Mouse (Mus musculus) mesoderm, embryonic 11.5 days (tissue): ENCODE measurements around the gene Lman1l.

Experiments
- DNase-seq: peaks from one replicate; pipeline ENCODE4 v3.0.0-alpha.2; 2012; ENCODE audit warnings: low read depth, low spot score

Gene Lman1l

DNA sequence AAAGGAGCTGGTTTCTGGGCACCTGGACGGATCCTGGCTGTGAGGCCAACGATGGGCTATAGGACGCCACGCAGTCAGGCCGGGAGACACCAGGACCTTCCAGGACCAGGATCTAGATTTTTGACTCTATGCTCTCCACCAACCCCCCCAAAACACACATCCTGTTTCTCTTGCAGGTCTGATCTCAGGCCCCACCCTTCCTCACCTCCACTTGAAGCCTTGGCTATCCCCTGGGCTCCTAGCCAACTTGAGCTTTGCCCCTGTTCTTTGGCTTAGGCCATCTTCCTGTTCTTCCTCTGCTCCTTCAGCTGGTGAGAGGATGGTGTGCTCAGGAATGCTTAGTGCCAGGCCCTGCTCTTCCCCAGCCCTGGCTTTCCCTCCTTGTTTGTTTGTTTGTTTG is at the start of gene Lman1l:
Gene Lman1l (minus strand): TSS at position 101 of the 400 bp plus-strand sequence.
- DNase-seq: no peak

DNA sequence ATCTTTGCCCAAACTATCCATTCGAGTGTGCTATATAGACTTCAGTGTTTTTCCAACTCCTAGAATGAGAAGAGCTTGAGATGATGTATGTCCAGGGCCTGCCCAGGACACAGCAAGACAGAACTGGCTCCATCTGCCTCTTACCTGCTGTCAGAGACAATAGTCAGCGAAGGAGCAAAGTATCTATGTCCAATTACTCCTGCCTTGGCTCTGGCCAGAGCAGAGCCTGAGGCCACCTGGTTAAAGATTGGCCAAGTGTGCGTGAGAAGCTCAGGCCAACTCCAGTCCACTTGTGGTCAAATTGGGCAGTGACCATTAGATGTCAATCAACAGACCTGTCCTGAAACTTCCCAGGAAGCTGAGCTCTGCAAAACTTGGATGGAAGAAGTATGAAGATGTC is 49.0 kb upstream of the Lman1l start:
- DNase-seq: no peak

DNA sequence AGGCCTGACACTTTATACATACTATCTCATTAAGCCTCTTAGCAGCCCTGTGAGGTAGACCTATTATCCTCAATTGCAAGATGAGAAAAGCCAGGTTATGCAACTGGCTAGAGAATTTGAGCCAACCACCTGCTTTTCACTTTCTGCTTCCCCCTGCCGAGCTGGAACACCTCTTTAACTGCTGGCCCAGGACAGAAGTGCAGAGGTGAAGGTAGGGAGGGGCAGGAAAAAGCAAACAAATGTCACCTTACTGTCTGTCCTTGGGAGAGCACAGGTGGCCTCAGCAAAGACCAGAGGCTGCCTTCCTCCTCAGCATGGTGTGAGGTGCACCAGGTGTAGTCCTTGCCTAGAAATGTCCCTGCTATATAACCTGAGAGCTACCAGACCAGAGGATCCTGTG is 47.7 kb upstream of the Lman1l start:
- no peak for DNase-seq

DNA sequence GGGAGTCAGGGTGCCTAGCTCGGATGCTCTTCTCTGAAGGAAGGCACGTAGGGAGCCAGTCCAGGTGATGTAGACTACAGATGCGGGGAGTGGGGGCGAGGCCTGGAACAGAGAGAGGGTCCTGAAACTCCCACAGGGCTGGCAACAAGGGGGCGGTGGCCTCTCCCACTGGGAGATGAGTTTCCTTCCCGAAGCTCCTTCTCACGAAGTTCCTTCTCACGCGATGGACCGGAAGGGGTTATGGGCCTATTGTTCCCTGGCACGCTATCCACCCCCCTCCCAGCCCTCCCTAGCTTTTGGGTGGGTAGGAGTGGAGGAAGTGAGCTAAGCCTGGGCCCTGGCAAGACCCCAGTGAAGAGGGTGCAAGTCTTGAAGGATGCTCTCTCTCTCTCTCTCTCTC is 47.2 kb upstream of the Lman1l start:
- DNase-seq: no peak

DNA sequence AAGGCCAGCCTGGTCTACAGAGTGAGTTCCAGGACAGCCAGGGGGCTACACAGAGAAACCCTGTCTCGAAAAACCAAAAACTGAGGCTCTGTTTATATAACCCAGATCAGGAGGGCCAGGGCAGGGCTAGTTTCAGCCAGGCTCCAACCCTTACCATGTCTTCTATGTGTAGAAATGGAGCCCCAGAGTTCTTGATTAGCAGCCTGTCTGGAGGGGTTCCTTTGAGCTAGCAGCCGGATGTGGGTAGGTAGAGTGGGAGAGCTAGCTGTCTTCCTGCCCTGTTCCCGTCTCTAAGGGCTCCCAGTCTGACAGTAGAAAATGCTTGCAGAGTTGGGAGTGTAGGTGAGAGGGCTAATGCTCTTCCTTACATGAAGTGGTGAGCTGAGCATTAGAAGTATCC is 46.6 kb upstream of the Lman1l start:
- no peak for DNase-seq

DNA sequence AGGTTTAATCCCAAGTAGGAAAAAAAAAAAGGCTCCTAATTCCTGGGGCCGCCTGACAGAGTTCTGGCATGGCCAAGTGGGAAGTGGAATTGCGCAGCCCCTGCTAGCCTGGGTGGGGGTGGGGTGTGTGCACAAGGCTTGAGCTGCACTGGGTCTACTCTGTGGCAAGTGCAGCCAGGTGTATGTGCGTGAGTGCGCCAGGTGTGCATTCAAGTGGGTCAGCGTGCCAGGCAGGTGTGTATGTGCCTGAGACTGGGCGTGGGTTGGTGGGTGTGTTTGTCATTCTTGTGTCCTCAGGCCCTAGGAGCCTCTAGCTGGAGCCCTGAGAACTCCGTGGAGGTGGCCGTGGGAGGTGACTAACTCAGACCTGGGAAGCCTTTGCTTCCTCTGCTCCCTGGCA is 46.0 kb upstream of the Lman1l start:
- no peak for DNase-seq

DNA sequence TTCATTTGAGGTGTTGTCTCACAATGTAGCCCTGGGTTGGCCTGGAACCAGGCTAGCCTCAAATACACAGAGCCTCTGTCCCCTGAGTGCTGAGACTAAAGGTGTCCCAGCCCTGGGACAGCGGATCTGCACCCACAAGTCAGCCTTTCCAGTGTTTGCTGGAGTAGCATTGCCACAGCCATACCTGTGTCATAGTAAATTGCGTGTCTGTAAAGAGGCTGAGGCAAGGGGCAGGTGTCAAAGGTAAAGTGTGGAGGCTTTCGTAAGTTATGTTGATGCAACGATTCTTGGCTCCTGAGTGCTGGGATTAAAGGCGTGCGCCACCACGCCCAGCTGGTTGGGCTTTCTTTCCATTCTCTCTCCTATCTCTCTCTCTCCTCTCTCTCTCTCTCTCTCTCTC is 44.0 kb upstream of the Lman1l start:
- DNase-seq: no peak

DNA sequence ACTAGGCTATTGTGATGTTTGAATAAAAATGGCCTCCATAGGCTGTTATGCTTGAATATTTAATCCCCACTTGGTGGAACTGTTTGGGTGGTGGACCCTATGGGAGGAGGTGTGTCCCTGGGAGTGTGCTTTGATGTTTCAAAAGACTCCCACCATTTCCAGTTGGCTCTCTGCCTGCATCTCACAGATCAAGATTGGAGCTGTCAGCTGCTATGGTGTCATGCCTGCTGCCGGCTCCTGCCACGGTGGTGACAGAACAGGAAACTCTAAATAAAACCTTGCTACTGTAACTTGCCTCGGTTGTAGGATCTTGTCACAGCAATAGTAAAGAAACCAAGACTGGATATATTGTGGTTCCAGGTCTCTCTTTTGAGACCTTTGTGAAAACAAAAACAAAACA is 41.0 kb upstream of the Lman1l start:
- no peak for DNase-seq

DNA sequence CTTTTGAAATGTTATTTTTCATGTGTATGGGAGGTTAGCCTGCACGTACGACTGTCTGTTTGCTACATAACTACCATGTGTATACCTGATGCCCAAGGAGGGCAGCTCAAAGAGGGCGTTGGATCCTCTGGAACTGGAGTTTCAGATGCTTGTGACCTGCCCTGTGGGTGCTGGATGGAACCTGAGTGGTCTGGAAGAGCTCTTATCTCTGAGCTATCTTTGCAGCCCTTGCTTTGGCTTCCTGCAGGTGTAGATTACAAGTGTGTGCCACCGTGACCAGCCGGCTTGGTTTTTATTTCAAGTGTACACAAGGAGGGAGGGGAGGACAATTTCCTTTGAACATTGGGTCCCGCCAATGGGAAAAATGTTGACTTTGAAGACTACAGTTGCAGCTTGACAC is 39.9 kb upstream of the Lman1l start:
- DNase-seq: no peak

DNA sequence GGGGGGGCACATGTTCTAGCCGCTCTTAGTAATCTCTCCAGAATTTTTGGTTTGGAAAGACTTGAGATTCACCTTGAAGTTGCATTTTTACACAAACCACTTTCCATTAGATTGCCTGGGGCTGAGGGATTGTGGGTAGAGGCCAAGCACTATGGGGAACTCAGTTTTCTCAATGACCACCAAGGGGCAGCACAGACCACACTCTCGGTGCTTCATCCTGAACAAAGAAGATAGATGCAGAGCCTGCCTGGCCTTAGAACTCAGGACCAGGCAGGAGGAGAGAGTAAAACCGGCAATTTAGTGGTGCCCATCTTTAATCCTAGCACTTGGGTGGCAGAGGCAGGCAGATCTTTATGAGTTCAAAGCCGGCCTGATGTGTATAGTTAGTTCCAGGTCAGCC is 39.2 kb upstream of the Lman1l start:
- peak; percentile 79 for DNase-seq

DNA sequence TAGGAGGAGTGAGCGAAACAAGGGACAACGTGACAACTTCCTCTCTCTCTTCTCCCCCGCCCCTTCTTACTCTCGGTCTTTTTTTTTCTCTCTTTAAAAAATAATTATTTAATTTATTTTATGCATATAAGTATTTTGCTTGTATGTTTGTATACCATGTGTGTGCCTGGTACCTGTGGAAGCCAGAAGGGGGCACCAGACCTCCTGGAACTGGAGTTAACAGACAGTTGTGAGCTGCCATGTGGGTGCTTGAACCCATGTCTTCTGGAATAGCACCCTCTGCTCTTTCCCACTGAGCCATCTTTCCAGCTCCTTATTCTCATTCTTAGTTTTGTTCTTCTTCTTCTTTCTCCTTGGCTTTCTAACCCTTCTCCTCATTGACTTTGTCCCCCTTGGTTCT is 38.4 kb upstream of the Lman1l start:
- DNase-seq: no peak

DNA sequence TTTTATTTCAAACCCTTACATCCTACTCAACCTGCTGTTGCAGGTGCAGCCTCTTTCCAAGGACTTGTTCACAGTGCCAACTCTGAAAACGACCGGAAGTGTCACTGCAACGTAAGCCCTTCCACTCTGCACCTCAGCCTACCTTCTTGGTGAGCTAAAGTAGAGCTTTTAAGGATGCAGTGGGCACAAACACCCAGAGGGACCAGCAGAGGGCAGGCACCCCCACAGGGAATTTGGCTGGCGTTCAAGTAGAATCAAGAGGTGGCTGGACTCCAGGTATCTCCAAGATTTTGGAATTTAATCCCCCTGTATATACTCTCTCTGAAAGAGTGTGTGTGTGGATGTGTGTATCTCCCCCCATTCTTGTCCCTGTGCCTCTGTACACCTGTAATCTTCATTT is 37.3 kb upstream of the Lman1l start:
- DNase-seq: no peak

DNA sequence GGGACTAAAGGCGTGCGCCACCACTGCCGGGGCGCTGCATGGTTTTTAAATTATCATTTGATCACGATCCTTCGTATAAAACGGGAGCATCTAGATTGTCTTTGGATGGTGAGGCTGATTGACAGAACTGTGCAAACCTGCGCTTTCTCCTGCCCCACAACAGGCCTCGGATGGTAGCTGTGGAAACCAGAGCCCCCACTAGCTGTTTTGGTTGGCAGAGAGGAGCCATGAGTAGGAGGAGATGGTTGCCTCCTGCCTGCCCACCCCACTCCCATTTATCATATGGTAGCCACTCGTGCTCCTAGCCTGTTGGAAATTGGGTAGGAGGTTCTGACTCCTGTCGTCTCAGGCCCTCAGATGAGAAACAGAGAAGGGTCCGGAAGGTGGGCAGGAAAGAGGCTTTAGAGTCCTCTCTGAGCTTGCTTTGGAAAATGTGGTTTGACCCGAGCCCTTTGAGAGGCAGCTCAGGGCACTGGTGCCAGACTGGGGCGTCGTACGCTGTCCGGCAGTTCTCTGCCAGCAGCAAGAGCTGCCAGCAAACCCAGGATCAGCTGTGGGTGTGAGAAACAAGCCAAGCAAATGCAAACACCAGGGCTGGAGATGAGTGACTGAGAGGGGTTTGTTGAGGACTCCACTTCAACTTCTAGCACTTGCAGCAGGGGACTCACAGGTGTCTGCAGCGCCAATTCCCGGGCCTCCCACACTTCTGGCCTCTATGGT is 36.2 kb upstream of the Lman1l start:
- no peak for DNase-seq

DNA sequence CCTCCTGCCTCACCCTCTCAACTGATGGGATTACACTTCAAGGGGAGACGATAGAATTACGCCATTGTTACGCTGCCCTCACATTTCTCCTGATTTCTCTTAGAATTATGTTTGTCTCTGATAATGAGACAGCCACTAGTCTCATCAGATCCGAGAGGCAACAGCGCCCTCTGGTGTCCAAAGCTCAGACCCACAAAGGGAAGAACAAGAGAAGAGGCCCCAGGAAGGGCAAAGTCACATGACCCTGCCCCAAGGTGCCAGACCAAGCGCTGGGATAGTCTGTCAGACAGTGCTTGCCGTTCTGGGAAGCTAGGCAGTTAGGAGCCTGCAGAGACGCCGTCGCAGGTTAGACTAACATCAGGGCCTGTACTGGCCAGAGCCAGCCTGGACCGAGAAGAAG is 35.2 kb upstream of the Lman1l start:
- peak; percentile 95 for DNase-seq

DNA sequence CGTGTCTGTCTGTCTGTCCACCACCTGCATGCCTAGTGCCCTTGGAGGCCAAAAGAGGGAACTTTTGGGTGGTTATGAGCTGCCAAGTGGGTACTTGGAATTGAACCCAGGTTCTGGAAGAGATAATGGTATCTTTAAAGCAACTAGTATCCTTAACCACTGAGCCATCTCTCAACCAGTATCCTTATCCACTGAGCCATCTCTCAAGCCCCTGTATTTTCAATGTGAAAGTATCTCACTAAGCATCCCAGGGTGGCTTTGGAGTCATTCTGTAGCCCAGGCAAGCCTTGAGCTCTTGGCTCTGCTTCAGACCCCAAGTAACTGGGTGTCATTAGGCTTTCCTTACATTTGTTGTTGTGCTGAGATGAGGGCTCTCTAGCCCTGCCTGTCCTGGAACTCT is 34.4 kb upstream of the Lman1l start:
- DNase-seq: no peak

DNA sequence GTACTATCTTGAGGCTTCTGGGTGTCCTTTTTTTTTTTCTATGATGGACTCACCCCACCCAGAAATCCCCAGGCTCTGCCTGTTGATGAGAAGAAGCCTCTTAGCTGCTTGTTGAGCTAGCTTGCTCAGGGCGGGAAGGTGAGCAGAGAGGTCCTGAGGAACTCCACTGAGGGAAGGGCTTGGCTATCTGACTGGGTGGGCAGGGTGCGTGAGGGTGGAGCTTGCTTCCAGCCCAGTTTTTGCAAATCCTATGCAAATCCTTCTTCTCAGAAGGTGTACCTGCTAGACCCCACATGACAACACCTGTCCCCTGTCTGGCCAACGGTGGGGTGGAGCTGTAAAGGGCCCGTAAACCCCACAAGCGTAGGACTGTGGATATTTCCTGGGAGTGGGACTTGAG is 32.7 kb upstream of the Lman1l start, which contains the start of gene Csk:
Gene Csk (minus strand): TSS at position 349 of the 400 bp plus-strand sequence.
- no peak for DNase-seq

DNA sequence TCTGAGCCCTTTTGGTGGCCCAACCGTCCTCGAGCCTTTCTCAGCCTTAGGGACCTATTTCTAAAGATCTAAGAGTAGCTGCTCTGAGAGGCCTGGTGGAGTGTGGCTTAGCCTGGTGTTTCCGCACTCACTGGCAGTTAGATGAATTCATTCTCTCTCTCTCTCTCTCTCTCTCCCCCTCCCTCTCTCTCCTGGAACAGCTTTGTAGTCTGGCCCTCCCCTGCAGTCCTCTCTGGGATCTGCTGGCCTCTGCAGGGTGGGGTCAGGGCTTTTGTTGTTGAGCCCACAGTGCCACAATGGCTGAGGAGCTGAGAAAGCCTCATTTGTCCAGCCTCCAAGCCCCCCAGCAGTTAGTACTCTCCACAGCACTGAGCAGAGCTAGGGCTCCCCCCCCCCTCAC is 32.3 kb upstream of the Lman1l start:
- no peak for DNase-seq

DNA sequence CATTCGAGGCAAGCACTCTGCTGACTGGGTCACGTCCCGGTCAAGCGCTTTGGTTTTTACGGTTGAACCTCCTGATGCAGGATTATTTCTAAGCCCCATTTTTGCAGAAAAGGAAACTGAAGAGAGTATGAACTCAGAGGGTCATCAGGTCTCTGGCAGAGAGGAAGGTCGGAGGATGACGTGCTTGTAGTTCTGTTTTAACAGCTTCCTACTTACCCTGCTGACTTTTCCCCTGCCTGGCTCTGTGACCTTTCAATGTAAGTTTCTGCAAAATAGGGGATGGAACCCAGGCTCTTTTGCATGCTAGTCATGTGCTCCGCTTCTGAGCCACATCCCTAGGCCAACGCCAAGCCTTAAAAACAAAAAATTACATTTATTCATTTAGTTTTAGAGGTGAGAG is 31.8 kb upstream of the Lman1l start:
- DNase-seq: no peak

DNA sequence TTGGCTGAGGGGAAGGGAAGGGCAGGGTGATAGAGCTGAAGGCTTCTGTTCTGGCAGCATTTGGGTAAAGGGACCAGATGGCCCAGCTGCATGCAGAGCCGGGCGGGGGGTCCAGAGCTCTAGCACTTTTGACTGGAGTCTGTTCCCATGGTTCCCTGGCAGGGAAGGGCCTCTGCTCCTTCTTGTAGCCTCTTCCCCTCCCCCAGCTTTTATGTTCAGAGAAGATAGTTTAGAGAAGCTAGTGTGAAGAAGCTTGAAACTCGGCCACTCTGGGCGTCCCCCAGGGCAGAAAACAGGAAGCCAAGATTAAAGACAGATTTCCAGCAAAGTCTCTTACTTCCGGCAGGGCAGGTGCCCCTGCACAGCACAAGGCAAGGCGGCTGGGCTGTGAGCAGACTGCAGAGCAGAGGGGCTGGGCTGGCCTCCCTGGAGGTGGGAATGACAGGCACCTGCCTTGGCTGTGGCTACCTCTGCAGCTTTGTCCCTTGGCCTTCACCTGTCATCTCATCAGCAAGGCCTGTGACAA is 30.3 kb upstream of the Lman1l start:
- DNase-seq: no peak

DNA sequence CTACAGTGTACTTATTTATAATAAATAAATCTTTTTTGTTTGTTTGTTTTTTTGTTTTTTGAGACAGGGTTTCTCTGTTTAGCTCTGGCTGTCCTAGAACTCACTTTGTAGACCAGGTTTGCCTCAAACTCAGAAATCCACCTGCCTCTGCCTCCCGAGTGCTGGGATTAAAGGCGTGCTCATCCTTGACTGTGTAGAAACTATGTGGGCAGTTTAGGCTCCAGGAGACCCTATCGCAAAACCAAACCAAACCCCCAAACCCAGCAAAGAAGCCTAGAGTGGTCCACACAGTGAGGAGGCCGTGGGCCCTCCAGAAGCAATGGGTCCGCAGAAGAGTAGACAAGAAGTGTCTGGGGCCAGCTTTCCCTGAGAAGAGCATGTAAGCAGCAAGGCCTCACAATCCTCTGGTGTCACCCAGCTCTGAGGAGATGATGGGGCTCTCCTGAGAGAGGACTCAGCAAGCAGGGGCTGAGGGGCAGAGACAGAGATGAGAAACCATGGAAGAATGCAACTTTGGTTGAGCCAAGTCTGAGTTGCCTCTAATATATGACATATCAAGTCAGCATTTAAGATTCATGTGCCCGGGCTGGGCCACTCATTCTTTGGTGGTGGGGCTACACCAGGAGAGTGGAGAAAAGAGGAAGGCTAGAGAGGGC is 29.7 kb upstream of the Lman1l start:
- DNase-seq: no peak

DNA sequence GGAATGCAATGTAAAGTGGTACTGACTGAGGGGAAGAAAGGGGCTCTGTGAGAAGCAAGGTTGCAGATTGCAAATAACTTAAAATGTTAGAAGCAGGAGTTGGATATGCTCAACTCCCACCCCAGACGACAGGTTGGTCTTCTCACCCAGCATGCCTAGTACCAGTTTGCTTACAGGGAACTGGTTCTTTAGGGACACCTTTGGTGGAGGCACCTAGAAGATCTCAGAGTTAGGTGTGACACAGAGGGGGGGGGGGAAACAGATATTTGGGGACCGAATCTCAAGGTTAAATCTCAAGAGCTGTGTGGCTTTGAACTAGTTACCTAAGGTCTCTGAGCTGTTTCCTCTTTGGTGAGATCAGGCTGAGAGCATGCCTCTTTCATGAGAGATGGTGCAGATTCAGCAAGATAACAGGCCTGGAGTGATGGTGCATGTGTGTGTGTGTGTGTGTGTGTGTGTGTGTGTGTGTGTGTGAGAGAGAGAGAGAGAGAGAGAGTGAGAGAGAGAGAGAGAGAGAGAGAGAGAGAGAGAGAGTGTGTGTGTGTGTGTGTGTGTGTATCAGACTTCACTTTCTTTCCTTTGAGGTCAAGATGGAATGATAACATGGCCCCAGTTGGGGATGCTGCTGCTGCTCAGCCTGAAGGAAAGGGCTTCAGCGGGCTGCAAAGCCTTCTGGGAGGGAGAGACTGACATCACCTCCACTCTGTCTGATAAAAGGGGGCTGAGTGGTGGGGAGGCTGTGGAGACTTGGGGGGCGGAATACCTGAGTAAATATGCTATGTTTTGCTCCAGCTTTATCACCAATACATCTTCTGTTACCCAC is 26.9 kb upstream of the Lman1l start:
- DNase-seq: no peak

DNA sequence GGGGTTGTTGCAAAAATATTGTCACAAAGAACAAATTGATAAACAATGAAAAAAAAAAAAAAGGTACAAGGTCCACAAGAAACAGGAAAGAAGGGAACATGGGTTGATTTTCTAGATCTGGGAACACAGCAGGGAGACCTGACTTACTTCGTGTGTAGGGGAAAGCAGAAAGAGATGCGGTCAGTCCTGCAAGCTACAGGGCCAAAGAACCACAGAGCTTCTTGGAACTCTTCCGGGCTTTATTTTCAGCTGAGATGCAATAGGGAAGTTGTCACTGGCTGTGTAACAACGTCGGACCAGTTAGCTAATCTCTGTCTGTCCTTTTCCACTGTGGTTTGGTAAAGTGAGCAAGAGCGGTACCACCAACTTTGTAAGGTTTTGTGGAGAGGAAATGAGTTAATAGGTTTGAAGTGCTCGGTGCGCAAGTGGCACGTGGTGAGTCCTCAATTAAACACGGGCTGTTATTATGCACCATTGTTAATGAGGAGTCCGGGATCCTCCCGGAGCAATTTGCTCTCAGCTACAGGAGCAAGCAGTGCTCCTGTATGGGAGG is 26.1 kb upstream of the Lman1l start:
- DNase-seq: no peak
